Mouse (Mus musculus) cerebellum, adult 9-10 months (tissue): ENCODE data around the gene Lad1.

Source experiments
- DNase-seq: peaks from one replicate; pipeline ENCODE4 v3.0.0; 2022

Gene Lad1

GRCm38 (mm10) chr1:135818481-135819086 is at the start of gene Lad1:
Lad1 (plus strand) TSS chr1:135818598.
- DNase-seq, result no peak

GRCm38 (mm10) chr1:135770237-135770636 is 48.2 kb upstream of the Lad1 start:
- DNase-seq, result no peak

- no peak for DNase-seq
Measured at GRCm38 (mm10) chr1:135770896-135771572, 47.4 kb upstream of the Lad1 start.

- no peak for DNase-seq
Measured at GRCm38 (mm10) chr1:135771573-135771970, 46.8 kb upstream of the Lad1 start.

- no peak for DNase-seq
Measured at GRCm38 (mm10) chr1:135776596-135776995, 41.8 kb upstream of the Lad1 start.

- no peak for DNase-seq
Measured at GRCm38 (mm10) chr1:135777046-135777445, 41.4 kb upstream of the Lad1 start.

- DNase-seq, result no peak
Measured at GRCm38 (mm10) chr1:135778780-135779535, 39.4 kb upstream of the Lad1 start, which contains the start of gene Tnni1. Tnni1 (plus strand) TSS chr1:135779434.

GRCm38 (mm10) chr1:135780649-135781048 is 37.7 kb upstream of the Lad1 start:
- no peak for DNase-seq

- peak; percentile 37 for DNase-seq
Measured at GRCm38 (mm10) chr1:135781220-135781619, 37.2 kb upstream of the Lad1 start.

GRCm38 (mm10) chr1:135782816-135783215 is 35.6 kb upstream of the Lad1 start:
- no peak for DNase-seq

GRCm38 (mm10) chr1:135787799-135788198 is 30.6 kb upstream of the Lad1 start:
- DNase-seq, result peak; percentile 32

GRCm38 (mm10) chr1:135788708-135789107 is 29.7 kb upstream of the Lad1 start:
- DNase-seq, result no peak

- DNase-seq, result peak; percentile 22
Measured at GRCm38 (mm10) chr1:135789815-135790214, 28.6 kb upstream of the Lad1 start.

GRCm38 (mm10) chr1:135792143-135792939 is 26.1 kb upstream of the Lad1 start:
- DNase-seq, result no peak

GRCm38 (mm10) chr1:135793370-135794215 is 24.8 kb upstream of the Lad1 start:
- no peak for DNase-seq

- DNase-seq, result no peak
Measured at GRCm38 (mm10) chr1:135794216-135795134, 23.9 kb upstream of the Lad1 start.

GRCm38 (mm10) chr1:135798492-135798891 is 19.9 kb upstream of the Lad1 start:
- DNase-seq, result no peak

GRCm38 (mm10) chr1:135799109-135799627 is 19.2 kb upstream of the Lad1 start:
- no peak for DNase-seq

GRCm38 (mm10) chr1:135800192-135800950 is 18.0 kb upstream of the Lad1 start:
- DNase-seq, result no peak

GRCm38 (mm10) chr1:135807546-135807945 is 10.9 kb upstream of the Lad1 start:
- DNase-seq, result no peak
